Mouse (Mus musculus) hindbrain, embryonic 12.5 days (tissue): ENCODE results near the gene Alox12b. TPM values are rescaled to one million over a fixed set of nuclear protein-coding genes. Genes with fewer than 3 reads are reported as not detected.

Experiments
- ATAC-seq: fragments of 200-750 bp; cut with Nextera tagmentation; 2 replicates; pipeline ENCODE4 v1.8.0; 2017; ENCODE audit warnings: moderate TSS enrichment; ENCODE audit not compliant: low FRiP score
- H3K27ac ChIP-seq: fragments of 300-500 bp; sonication (generic); 2 replicates; pipeline ENCODE4 v1.5.1; 2016; ENCODE audit warnings: mild to moderate bottlenecking
- H3K27me3 ChIP-seq: fragments of 300-500 bp; sonication (generic); 2 replicates; pipeline ENCODE4 v1.6.1; 2016; ENCODE audit warnings: mild to moderate bottlenecking
- H3K36me3 ChIP-seq: fragments of 300-500 bp; sonication (generic); 2 replicates; pipeline ENCODE4 v1.6.1; 2016; ENCODE audit warnings: mild to moderate bottlenecking
- H3K4me1 ChIP-seq: fragments of 300-500 bp; sonication (generic); 2 replicates; pipeline ENCODE4 v1.6.1; 2016
- H3K4me2 ChIP-seq: fragments of 300-500 bp; sonication (generic); replicated peaks from 2 replicates; pipeline ENCODE4 v1.6.1; 2016; ENCODE audit warnings: mild to moderate bottlenecking
- H3K4me3 ChIP-seq: fragments of 300-500 bp; sonication (generic); 2 replicates; pipeline ENCODE4 v1.5.1; 2016; ENCODE audit warnings: mild to moderate bottlenecking
- H3K9ac ChIP-seq: fragments of 300-500 bp; sonication (generic); 2 replicates; pipeline ENCODE4 v1.6.1; 2016; ENCODE audit warnings: mild to moderate bottlenecking, moderate library complexity
- H3K9me3 ChIP-seq: fragments of 300-500 bp; sonication (generic); replicated peaks from 2 replicates; pipeline ENCODE4 v1.6.1; 2016; ENCODE audit warnings: mild to moderate bottlenecking
- WGBS: fragments of 180-500 bp; shearing (Covaris S2); methylation state at CpG from one replicate; pipeline ENCODE4 v1.1.7; 2016; 5-methylcytosine and 5-hydroxymethylcytosine counted together
- polyA plus RNA-seq: library from polyadenylated mRNA; unstranded; fragments of >200 nt; fragmentation: Nextera tagmentation; extraction: Ambion mirVana; gene quantifications from 2 replicates; pipeline ENCODE4 v1.2.1, GENCODE M21; 2016

Gene Alox12b
- polyA plus RNA-seq, 1 experiment from 2014 or later: 0.12 TPM

DNA sequence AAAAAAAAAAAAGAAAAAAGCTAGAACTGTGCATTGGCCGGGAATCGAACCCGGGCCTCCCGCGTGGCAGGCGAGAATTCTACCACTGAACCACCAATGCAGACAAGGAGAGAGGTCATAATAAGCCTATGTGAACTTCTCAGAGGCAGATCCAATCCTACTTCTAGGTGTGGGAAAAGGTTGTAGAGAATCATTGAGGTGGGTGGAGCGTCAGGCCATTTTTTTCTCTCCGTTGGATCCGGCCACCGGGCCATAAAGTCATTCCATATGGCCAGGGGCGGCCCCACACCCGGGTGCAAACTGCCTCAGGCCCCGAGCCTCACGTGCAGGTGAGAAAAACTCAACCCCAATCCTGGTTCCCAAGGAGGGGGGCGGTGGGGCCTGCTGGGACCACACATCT is 38.0 kb upstream of the Alox12b start:
- no peaks in the 10 kb centered on the region for H3K36me3 ChIP-seq
- H3K9ac ChIP-seq: no peak overlapping the region
- peak overlapping the region; percentile 97 for H3K4me2 ChIP-seq
- H3K27ac ChIP-seq: no peak overlapping the region
- no peaks in the 10 kb centered on the region for H3K9me3 ChIP-seq
- no peak for ATAC-seq
- peaks cover 33% of the 10 kb centered on the region for H3K4me1 ChIP-seq
- H3K27me3 ChIP-seq: peaks cover 53% of the 10 kb centered on the region
- WGBS: 1% methylated on average over 15 of the region's 15 CpGs
- peak overlapping the region; percentile 84 for H3K4me3 ChIP-seq

DNA sequence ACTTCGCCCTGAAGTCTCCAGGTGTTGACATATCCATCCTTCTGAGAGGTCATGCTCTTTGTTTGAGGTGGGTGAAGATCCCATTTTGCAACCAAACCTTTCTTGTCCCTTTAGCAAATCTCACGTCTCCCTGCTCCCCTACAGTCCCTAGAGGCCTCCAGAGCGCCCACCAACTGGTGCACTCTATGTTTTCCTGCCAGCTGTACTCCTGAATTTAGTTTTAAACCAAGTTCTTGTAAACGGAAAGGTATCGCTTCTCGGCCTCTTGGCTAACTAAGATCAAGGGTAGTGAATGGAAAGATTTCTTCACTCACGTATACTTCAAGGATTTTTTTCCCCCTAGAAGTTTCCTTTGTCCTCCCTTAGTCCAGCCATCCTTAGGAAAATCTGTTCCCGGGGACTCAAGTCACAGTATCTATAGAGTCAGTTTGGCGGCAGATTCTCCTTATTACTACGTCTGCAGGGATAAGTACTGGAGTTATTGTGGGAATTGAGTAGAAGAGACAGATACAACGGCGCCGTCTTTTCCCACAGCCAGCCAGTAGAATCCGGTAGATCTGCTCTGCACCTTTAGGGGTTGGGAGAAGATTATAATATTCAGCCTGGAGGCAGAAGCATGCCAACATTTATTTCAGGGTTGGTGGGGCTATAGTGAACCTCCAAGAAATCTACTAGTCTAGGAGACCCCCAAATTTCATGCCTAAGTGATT is 37.2 kb upstream of the Alox12b start:
- no peak for ATAC-seq
- Histone ChIP-seq H3K27ac (no peak overlapping the region), H3K36me3 (no peaks in the 10 kb centered on the region), H3K4me2 (peak overlapping the region; percentile 97), H3K9me3 (no peaks in the 10 kb centered on the region), H3K9ac (no peak overlapping the region), H3K27me3 (peaks cover 46% of the 10 kb centered on the region), H3K4me3 (peak overlapping the region; percentile 84), H3K4me1 (peaks cover 33% of the 10 kb centered on the region)
- 29% methylated on average over 14 of the region's 14 CpGs for WGBS

DNA sequence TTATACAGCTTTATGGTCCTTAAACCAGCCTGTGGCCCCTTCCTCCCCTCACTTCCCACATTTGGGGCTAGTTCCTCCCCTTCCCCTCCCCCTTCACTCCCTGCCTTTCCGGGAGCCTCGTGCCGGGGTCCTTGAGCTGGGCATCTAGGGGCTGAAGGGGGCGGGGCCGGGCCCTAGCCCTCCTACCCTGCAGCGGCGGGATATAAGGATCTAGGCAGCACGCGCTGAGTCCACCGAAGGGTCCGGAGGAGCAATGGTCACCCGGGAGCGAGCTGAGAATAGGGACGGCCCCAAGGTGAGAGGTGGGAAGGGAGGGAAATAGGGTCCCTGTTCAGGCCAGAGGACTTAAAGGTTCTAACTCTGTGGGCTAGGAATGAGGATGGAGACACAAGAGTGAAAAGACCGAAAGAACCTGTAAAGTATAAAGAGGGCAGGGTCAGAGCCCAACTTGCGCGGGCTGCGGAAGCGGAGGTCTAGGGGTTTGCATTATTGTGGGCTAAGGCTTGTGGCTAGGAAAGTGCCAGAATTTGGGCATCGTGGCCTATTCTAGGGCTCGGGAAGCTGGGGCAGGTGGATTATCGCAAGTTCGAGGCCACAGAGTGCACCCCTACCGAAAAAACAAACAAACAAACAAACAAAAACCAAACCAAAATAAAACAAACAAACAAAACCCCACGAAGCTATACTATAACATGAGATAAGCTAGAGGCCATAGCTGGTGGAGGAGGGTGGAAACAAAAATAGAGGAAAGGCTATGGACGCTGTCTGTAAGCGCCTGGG is 36.4 kb upstream of the Alox12b start, which contains the start of gene Hes7:
Gene Hes7, plus strand, starts transcription at position 184 of the 780 bp plus-strand sequence.
- H3K4me1 ChIP-seq: peaks cover 33% of the 10 kb centered on the region
- H3K27ac ChIP-seq: no peak within 1 kb of the TSS
- H3K36me3 ChIP-seq: no peaks in the 10 kb centered on the region
- H3K4me2 ChIP-seq: peak within 1 kb of the TSS; percentile 97
- H3K9me3 ChIP-seq: no peaks in the 10 kb centered on the region
- peak within 1 kb of the TSS; percentile 84 for H3K4me3 ChIP-seq
- WGBS: 2% methylated on average over 27 of the region's 27 CpGs
- peak within 1 kb of the TSS; percentile 77 for H3K9ac ChIP-seq
- ATAC-seq: no peak
- peaks cover 38% of the 10 kb centered on the region for H3K27me3 ChIP-seq

DNA sequence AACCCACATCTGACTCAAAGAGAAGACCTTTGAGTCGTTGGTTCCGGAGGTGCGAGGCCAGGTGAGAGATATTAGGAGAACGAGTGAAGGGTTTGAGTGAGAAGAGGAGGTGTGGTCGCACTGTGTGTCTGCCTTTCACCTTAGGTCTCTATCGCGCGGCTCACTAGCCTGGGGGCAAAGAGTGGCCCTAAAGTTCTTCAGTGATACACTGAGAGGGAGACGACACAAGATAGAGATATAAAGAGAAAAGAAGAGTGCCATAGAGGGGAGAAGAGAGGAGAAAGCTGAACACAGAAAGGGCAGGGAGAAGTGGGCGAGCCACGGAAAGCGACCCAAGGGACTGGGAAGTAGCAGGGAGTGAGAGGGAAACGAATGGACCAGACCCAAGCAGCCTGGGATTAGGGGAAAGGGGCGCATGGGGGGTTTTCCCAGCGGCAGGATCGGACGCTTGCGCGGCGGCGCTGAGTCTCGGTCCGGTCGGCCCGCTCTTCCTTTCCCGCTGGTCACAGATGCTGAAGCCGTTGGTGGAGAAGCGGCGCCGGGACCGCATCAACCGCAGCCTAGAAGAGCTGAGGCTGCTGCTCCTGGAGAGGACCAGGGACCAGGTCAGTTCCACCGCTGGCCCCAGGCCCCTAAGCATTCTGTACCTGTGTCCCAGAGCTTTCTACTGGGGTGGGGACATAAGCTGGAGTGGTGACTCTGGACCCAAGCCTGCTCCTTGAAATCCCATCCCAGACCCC is 35.6 kb upstream of the Alox12b start:
- Histone ChIP-seq H3K36me3 (no peaks in the 10 kb centered on the region), H3K27ac (no peak overlapping the region), H3K4me1 (peaks cover 39% of the 10 kb centered on the region), H3K4me2 (peak overlapping the region; percentile 97), H3K27me3 (peaks cover 31% of the 10 kb centered on the region), H3K4me3 (peak overlapping the region; percentile 81), H3K9ac (peak overlapping the region; percentile 77), H3K9me3 (no peaks in the 10 kb centered on the region)
- WGBS: 1% methylated on average over 28 of the region's 33 CpGs
- no peak for ATAC-seq

DNA sequence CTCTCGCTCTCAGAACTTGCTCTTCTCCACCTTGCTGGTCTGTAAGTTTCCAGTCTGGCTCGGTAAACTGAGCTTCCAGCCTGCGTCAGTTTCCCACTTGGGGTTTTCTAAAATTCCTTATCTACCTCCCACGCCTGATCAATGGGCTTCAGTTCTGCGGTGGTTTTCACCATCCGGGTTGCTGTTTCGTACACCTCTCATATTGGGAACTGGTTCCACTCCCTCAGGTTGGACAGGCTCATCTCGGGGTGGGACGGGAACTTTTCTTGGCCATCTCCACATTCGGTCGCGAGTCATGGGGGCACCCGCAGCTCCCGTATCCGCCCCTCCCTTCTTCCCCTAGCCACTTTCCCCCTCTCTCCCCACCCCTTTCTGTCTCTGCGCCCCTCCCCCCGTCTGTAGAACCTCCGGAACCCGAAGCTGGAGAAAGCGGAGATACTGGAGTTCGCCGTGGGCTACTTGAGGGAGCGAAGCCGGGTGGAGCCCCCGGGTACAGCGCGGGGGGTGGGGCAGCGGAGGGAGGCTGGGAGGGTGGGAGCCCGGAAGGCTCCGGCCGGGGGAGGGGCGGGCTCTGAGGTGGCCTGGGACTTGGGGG is 35.0 kb upstream of the Alox12b start:
- Histone ChIP-seq H3K36me3 (no peaks in the 10 kb centered on the region), H3K4me1 (peaks cover 40% of the 10 kb centered on the region), H3K4me3 (peak overlapping the region; percentile 81), H3K9me3 (no peaks in the 10 kb centered on the region), H3K27ac (peak overlapping the region; percentile 77), H3K4me2 (peak overlapping the region; percentile 97), H3K27me3 (peaks cover 26% of the 10 kb centered on the region), H3K9ac (peak overlapping the region; percentile 77)
- WGBS: 1% methylated on average over 31 of the region's 32 CpGs
- no peak for ATAC-seq

DNA sequence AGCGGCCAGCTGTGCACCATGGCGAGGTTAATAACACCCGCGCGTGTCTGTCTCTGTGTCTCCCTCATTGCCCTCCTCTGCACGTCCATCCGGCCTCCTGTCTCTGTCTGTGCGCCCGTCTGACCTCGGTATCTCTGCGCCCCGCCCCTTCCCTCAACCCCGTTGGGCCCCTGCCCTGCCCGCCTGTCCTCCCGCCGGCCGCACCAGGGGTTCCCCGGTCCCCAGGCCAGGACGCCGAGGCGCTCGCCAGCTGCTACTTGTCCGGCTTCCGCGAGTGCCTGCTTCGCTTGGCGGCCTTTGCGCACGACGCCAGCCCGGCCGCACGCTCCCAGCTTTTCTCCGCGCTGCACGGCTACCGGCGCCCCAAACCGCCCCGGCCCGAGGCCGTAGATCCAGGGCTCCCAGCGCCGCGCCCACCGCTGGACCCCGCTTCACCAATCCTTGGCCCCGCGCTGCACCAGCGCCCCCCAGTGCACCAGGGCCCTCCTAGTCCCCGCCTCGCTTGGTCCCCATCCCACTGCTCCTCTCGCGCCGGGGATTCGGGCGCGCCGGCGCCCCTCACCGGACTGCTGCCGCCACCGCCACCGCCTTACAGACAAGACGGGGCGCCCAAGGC is 34.3 kb upstream of the Alox12b start, which contains the start of gene 9130213A22Rik:
Gene 9130213A22Rik, minus strand, starts transcription at position 254 of the 616 bp plus-strand sequence.
- Histone ChIP-seq H3K9ac (peak within 1 kb of the TSS; percentile 77), H3K4me1 (peaks cover 37% of the 10 kb centered on the region), H3K27ac (peak within 1 kb of the TSS; percentile 77), H3K4me2 (peak within 1 kb of the TSS; percentile 97), H3K9me3 (no peaks in the 10 kb centered on the region), H3K36me3 (no peaks in the 10 kb centered on the region), H3K27me3 (peaks cover 30% of the 10 kb centered on the region), H3K4me3 (peak within 1 kb of the TSS; percentile 81)
- ATAC-seq: peak; percentile 69
- WGBS: under 1% methylated on average over 59 of the region's 66 CpGs

DNA sequence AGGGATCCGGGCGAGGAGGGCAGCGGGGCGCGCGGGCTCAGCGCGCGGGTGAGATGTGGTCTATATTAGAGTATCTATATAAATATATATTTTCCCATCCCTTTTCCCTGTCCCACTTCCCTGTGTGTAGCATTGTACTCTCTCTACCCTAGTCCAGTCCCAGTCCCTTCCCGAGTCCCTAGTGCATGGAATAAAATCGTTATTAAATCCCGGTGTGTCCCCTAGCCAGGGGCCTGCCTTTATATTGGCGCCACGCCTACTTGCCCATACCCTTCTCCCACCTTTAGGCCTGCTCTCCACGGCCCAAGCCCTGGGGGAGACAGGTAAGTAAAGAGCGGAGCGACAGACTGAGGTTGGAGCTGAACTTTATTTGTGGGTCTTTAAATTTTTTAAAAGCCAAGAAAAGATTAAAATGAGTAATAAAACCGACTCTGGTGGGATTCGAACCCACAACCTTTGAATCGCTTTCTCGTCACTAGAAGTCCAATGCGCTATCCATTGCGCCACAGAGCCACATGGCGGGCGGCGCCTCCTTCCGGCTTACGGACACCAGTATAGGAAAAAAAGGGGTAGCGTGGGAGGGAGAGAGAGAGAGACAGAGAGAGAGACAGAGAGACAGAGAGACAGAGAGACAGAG is 33.6 kb upstream of the Alox12b start:
- Histone ChIP-seq H3K27ac (peak overlapping the region; percentile 77), H3K4me2 (peak overlapping the region; percentile 97), H3K36me3 (no peaks in the 10 kb centered on the region), H3K27me3 (peaks cover 35% of the 10 kb centered on the region), H3K9me3 (no peaks in the 10 kb centered on the region), H3K4me3 (peak overlapping the region; percentile 81), H3K4me1 (peaks cover 37% of the 10 kb centered on the region), H3K9ac (peak overlapping the region; percentile 77)
- under 1% methylated on average over 29 of the region's 29 CpGs for WGBS
- peak; percentile 11; the same call in 1 of the 2 replicates for ATAC-seq

DNA sequence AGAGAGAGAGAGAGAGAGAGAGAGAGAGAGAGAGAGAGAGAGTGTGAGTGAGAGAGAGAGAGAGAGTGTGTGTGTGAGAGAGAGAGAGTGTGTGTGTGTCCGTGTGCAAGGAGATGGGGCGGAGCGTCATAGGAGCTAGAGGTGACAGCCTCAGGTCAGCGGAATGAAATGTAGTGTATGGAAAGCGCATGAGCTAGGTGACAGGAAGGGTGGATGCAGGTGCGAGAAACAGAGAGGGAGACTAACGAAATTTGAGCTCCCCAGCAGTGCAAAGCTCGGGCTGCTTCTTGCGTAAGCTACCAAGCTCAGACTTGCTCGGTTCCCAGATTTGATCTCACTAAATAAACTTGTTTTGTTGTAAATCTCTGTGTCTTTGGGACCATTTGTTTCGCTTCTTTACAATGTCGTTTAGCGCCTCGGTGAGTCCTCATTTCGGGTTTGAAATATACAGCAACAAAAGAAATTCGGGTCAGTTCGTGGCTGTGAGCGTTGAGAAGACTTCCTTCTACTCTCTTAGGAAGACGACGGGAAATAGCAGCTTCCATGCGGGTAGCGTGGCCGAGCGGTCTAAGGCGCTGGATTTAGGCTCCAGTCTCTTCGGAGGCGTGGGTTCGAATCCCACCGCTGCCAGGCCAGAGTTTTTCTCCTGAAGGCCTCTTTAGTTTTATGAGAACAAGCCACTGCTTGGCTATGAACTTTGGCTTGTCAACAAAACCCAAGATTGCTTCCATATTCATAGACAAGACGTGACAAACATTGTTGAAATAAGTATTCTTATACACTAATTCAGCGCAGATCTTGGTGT is 32.9 kb upstream of the Alox12b start:
- Histone ChIP-seq H3K4me3 (peak overlapping the region; percentile 81), H3K9me3 (no peaks in the 10 kb centered on the region), H3K27ac (peak overlapping the region; percentile 24), H3K4me2 (peak overlapping the region; percentile 97), H3K4me1 (peaks cover 35% of the 10 kb centered on the region), H3K9ac (peak overlapping the region; percentile 62), H3K27me3 (peaks cover 35% of the 10 kb centered on the region), H3K36me3 (no peaks in the 10 kb centered on the region)
- under 1% methylated on average over 31 of the region's 31 CpGs for WGBS
- ATAC-seq: peak; percentile 39; the same call in 1 of the 2 replicates

DNA sequence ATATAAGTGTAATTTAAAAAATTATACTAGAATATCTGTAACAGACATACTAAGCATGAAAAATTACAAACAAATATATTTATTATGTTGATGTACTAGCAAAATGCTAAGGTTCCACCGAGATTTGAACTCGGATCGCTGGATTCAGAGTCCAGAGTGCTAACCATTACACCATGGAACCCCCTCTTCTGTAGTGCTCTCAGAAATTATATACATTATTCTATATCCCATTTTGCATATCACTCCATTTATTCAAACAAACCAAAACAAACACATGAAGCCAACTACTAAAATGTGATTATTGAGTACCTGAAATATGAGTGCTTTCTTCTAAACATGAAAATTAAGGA is 32.3 kb upstream of the Alox12b start:
- 0 out of 2 replicates have a peak, but pooled peaks have one; percentile 35 for ATAC-seq
- WGBS: under 1% methylated on average over 3 of the region's 3 CpGs
- Histone ChIP-seq H3K9me3 (no peaks in the 10 kb centered on the region), H3K27ac (no peak overlapping the region), H3K4me2 (peak overlapping the region; percentile 97), H3K36me3 (no peaks in the 10 kb centered on the region), H3K4me3 (peak overlapping the region; percentile 81; the same call in 1 of the 2 replicates), H3K27me3 (peaks cover 30% of the 10 kb centered on the region), H3K9ac (no peak overlapping the region), H3K4me1 (peaks cover 33% of the 10 kb centered on the region)

DNA sequence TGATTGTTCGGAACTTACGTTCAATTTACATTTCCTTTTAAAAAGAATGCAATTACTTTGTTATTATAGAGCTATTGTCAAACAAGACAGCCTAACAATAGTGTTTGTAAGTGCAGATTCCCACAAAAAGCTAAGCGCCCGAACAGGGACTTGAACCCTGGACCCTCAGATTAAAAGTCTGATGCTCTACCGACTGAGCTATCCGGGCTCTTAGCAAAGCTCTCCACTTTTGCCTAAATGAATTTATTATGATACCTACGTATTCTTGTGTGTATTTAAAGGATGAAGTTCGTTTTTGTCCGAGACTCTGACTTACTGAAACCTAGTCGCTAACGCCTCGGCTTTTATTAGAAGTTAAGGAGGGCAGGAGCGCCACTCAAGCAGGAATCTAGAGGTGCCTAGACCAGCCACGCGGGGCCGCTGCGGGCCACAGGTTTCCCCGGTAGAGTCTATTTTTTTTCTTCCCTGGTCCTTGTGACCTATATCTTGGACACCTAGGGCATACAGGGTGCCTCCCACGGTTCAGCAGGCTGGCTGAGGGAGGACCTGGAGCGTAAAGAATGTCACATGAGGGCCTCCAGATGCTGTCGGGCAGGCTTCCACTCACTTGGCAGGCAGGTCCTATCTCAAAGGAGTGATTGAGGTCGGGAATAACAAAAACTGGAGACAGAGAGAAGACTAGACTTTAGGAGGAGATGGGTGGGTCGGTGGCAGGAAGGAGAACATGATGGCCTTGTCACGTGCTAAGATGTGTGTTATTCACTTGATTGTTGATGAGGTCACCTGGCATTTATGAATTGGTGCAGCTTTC is 31.5 kb upstream of the Alox12b start:
- ATAC-seq: peak; percentile 33
- peaks cover 26% of the 10 kb centered on the region for H3K4me1 ChIP-seq
- no peaks in the 10 kb centered on the region for H3K9me3 ChIP-seq
- H3K27me3 ChIP-seq: peaks cover 27% of the 10 kb centered on the region
- H3K36me3 ChIP-seq: no peaks in the 10 kb centered on the region
- peak overlapping the region; percentile 61 for H3K9ac ChIP-seq
- H3K4me2 ChIP-seq: peak overlapping the region; percentile 75
- under 1% methylated on average over 24 of the region's 24 CpGs for WGBS
- 0 out of 2 replicates have a peak overlapping the region, but pooled peaks have one; percentile 31 for H3K27ac ChIP-seq
- H3K4me3 ChIP-seq: peak overlapping the region; percentile 55
